Mouse (Mus musculus): ENCODE results near the gene Foxp1.

The Foxp1 gene

GRCm38 (mm10) chr6:98948153-98949141 lies 574.1 kb downstream of the Foxp1 start:
- DNase-seq (ENCODE audit: low spot score in 2 of 2), result no peak

DNA sequence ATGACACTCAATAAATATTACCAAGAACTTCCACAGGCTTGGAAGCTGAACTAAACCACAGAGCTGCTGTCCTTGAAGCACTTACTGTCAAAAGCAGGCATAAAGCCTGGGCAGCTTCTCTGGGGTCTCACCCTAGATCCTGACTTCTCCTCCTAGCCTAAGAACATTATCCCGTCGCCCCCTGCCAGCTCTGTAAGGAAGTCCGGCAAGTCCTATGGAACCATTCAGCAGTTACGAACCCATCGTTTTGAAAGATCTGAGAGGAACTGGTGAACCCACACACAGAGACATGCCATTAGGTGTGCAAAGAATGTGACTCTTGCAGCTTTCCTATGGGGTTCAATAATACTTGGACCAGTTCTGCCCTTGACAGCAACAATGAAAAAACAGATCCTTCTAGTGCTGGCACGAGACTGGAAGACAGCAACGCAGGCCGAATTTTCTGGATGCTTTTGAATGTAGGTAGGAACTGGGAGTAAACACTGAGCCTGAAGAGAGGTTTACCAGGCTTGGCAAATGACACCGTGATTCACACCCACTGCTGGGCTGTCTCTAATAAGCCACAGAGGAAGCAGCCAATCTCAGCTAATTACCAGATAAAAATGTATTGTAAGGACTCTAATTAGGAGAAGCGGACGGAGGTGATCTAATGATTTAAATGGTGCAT lies 574.9 kb downstream of the Foxp1 start:
- DNase-seq (ENCODE audit: low spot score in 2 of 2), result no peak

GRCm38 (mm10) chr6:98946731-98947130 lies 575.8 kb downstream of the Foxp1 start:
- no peak for DNase-seq (ENCODE audit: low spot score in 2 of 2)

DNA sequence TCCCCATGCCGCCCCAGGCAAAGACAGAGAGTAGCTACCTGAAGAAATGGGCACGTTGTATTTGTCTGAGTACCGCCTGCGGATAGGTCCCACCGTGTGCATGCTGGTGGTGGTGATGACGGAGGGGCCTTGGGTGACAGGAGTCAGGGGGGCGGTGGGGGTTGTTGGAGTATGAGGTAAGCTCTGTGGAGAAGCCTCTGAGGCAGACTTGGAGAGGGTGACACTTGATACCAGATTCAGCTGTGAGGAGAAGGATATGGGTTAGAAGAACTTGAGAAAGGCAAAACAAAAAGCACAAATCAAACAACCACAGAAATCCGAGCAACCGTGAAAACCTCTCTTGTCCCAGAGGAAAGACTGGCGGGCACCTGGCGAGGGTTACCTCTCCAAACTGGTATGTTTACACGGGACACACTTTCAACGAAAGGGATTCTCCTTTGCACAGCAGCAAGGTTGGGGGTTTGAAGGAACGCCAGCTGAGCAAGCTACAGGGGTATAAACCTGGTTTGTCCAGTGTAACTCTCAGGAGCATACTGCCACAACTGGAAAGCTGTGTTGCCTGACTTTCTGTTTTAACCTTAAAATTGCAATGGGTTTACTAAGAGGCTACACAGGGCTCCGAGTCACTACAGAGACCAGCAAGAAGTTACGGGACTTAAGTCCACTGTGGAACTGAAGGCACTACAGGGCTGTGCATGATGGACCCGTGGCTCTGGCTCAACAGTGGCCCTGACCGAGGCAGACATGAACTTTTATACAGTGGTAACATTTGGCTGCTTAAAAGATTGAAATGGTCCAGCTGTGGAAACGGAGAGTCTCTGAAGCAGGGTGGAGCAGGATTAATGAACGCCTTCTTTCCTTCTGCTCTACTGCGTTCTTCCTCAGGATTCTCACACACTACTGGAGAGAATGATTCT lies 576.8 kb downstream of the Foxp1 start:
- no peak for DNase-seq (ENCODE audit: low spot score in 2 of 2)

- no peak for DNase-seq (ENCODE audit: low spot score in 2 of 2)
Observed at GRCm38 (mm10) chr6:98938348-98938747, 584.2 kb downstream of the Foxp1 start.

DNA sequence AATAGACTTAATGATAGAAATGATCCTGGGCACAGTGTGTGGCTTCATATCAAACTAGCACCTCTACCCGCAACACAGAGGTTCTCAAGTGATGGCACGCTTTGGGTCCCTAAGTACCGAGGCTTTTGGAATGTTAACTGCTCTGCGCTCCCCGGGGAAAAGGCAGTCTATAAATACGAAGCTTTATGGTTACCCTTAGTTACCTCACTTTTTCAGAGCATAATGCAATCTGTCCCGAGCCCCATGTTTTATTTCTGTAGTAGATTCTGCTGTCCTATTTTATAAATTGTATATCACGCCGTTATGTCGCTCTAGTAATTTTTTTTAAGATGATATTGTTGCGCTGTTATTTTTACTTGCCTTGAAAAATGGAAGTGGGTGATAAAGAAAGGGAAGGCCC lies 585.0 kb downstream of the Foxp1 start:
- DNase-seq (ENCODE audit: low spot score in 2 of 2), result no peak

DNA sequence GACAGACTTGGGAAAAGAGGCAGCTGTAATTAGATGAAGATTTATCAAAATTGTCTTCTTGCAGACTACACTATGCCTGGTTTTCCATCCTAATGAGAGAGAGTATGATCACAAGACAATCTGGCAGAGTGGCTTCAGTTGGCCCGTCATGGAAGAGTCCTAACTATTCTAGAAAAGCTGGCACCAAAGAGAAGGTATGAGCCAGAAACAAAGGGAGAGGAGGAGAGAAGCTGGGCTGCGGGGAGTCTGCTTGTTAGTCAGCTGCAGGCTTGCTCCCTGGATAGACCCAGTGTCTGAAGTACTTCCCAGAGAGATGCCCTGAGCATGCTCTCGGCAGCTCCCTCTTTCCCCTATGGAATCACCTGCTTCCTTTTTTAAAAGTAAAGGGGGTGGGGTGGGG lies 586.1 kb downstream of the Foxp1 start:
- DNase-seq (ENCODE audit: low spot score in 2 of 2), result no peak

DNA sequence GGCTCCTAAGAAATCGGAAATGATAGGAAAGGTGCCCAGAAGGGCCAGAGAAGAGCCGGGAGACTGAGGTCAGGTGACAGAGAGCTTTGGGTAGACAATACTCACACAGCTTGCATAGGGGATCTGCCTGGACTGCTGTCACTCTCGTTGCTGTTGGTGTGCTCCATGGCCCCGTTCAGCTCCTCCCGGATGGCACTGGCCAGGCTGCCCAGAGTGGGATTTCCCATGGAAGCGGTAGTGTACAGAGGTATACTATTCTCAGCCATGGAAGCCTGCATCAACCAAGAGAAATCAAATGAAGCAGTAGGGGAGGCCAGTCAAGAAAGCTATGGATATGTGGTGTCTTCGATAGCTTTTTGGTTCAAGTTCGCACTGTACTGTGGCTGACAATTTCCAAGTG lies 587.4 kb downstream of the Foxp1 start:
- DNase-seq (ENCODE audit: low spot score in 2 of 2), result no peak

GRCm38 (mm10) chr6:98934381-98934780 lies 588.1 kb downstream of the Foxp1 start:
- DNase-seq (ENCODE audit: low spot score in 2 of 2), result no peak

DNA sequence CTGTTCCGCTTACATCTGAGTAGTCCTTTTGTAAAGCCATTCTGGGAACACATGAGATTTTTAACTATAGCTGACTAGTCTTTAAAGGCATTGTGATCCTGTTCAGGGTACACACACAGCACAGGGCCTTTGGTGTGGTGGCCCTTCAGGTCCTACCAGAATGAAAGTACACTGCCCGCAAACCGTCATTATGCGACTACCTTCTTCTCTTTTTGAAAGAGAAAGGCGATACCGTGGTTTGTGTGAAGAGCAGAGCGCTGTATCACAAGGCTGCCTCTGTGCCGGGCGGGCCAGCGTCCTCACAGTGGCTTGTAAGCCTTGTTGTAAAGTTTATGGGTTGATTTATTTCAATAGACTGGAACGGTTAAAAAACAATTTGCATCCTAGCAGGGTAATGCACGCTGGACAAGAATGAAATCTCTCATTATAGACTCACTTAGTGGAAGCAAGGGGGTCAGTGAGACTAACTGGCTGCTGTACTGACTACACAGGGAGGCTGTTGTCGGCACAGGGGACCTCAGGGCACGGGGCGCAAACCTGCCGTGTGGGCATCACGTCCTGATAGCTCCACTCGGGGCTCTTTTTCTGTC lies 589.3 kb downstream of the Foxp1 start:
- no peak for DNase-seq (ENCODE audit: low spot score in 2 of 2)

- DNase-seq (ENCODE audit: low spot score in 2 of 2), result no peak
Observed at GRCm38 (mm10) chr6:98931881-98932540, 590.5 kb downstream of the Foxp1 start.

- no peak for DNase-seq (ENCODE audit: low spot score in 2 of 2)
Observed at GRCm38 (mm10) chr6:98930652-98931300, 591.7 kb downstream of the Foxp1 start.

GRCm38 (mm10) chr6:98928365-98928764 lies 594.2 kb downstream of the Foxp1 start:
- DNase-seq (ENCODE audit: low spot score in 2 of 2), result no peak

- no peak for DNase-seq (ENCODE audit: low spot score in 2 of 2)
Observed at GRCm38 (mm10) chr6:98901259-98901658, 621.3 kb downstream of the Foxp1 start.

DNA sequence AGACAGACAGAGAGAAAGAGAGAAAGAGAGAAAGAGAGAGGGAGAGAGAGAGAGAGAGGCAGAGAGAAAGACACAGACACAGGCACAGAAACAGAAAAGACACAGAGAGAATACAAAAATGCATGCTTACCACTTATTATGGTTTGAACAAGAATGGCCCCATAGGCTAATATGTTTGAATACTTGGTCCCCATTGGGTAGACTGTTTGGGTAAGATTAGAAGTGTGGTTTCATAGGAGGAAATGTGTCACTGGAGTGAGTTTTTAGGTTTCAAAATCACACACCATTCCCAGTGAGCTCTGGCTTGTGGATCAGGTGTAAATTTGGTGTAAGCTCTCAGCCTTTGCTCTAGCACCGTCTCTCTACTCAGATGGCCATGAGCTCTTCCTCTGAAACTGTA lies 644.3 kb downstream of the Foxp1 start:
- DNase-seq (ENCODE audit: low spot score in 2 of 2), result no peak

DNA sequence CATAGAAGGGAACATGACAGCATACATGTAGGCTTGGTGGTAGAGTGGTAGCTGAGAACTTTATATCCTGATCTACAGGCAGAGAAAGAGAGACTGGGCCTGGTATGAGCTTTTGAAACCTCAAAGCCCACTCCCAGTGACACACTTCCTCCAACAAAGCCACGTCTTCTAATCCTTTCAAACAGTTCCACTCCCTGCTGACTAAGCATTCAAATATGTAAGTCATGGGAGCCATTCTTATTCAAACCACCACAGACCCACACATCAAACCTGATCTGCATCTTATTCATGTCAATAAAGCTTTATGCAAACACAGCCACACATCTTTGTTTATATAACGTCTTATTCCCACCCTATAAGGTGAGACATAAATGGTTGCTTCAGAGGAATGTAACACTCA lies 646.1 kb downstream of the Foxp1 start:
- DNase-seq (ENCODE audit: low spot score in 2 of 2), result no peak
